Mouse (Mus musculus) frontal cortex, postnatal 14 days (tissue): ENCODE results near the gene Itga11.
"Not testable (repeated sequence)": the region's sequence is repeated elsewhere in the genome, so short reads cannot be mapped to it uniquely, and the experiment has no call there.

ENCODE experiments used
- DNase-seq, 2 experiments: peaks; one replicate each; pipeline ENCODE4 v3.0.0; 2022; ENCODE audit warnings: low spot score in 2 of 2

Itga11 gene

GRCm38 (mm10) chr9:62765346-62765745 is 87.7 kb downstream of the Itga11 start:
- no peak for DNase-seq

- no peak for DNase-seq
Measured at GRCm38 (mm10) chr9:62767464-62767863, 89.8 kb downstream of the Itga11 start.

- no peak for DNase-seq
Measured at GRCm38 (mm10) chr9:62768361-62768760, 90.7 kb downstream of the Itga11 start.

GRCm38 (mm10) chr9:62772746-62773145 is 95.1 kb downstream of the Itga11 start:
- DNase-seq = no peak

- no peak for DNase-seq
Measured at GRCm38 (mm10) chr9:62775464-62775863, 97.8 kb downstream of the Itga11 start.

GRCm38 (mm10) chr9:62777461-62777860 is 99.8 kb downstream of the Itga11 start:
- peak in 1 of 2 experiments; percentile 63 for DNase-seq

GRCm38 (mm10) chr9:62778721-62779120 is 101.1 kb downstream of the Itga11 start:
- no peak for DNase-seq

- DNase-seq = no peak
Measured at GRCm38 (mm10) chr9:62781965-62782364, 104.3 kb downstream of the Itga11 start.

GRCm38 (mm10) chr9:62782976-62783781 is 105.6 kb downstream of the Itga11 start:
- DNase-seq = peak; percentile 75 to 84

GRCm38 (mm10) chr9:62784233-62784632 is 106.6 kb downstream of the Itga11 start:
- DNase-seq = no peak

GRCm38 (mm10) chr9:62786721-62787120 is 109.1 kb downstream of the Itga11 start:
- DNase-seq = no peak

GRCm38 (mm10) chr9:62789856-62790255 is 112.2 kb downstream of the Itga11 start:
- no peak for DNase-seq

- DNase-seq = not testable (repeated sequence)
Measured at GRCm38 (mm10) chr9:62799218-62799617, 121.6 kb downstream of the Itga11 start.

- DNase-seq = no peak
Measured at GRCm38 (mm10) chr9:62810095-62810494, 132.5 kb downstream of the Itga11 start.

GRCm38 (mm10) chr9:62810543-62811515 is 133.2 kb downstream of the Itga11 start:
- DNase-seq = peak in 1 of 2 experiments; percentile 32

GRCm38 (mm10) chr9:62811516-62812121 is 134.0 kb downstream of the Itga11 start, which contains the start of gene Fem1b:
Fem1b (minus strand) TSS chr9:62811934.
- peak; percentile 83 to 86 for DNase-seq

GRCm38 (mm10) chr9:62812216-62813049 is 134.8 kb downstream of the Itga11 start:
- no peak for DNase-seq

- DNase-seq = no peak
Measured at GRCm38 (mm10) chr9:62814751-62815150, 137.1 kb downstream of the Itga11 start.

- DNase-seq = no peak
Measured at GRCm38 (mm10) chr9:62816323-62817098, 138.9 kb downstream of the Itga11 start.

- peak in 1 of 2 experiments; percentile 26 for DNase-seq
Measured at GRCm38 (mm10) chr9:62817099-62817571, 139.5 kb downstream of the Itga11 start.
